Mouse (Mus musculus): ENCODE results near the gene Hsp90b1. TPM values are rescaled to one million over a fixed set of nuclear protein-coding genes. Genes with fewer than 3 reads are reported as not detected.
A peak's percentile ranks its signal among the peaks of the same experiment; 100 is the strongest.

Hsp90b1 gene
- polyA plus RNA-seq (2014; fragmentation: Nextera tagmentation; extraction: Ambion mirVana): 477 and 506 TPM in 2 replicates

- Histone ChIP-seq H3K4me1 (ENCODE audit: control insufficient read depth, insufficient read depth, low read length) (peaks cover 17% of the 10 kb centered on the region), H3K27me3 (ENCODE audit: control insufficient read depth, insufficient read depth, low read length) (no peaks in the 10 kb centered on the region), H3K36me3 (ENCODE audit: control insufficient read depth, insufficient read depth, low read length) (peaks cover 21% of the 10 kb centered on the region; the same call in 1 of the 2 replicates), H3K4me3 (ENCODE audit: low read depth, low read length) (peak within 1 kb of the TSS; percentile 92), H3K9me3 (ENCODE audit: control insufficient read depth, low read length) (no peaks in the 10 kb centered on the region), H3K4me2 (peak within 1 kb of the TSS; percentile 93), H3K9ac (ENCODE audit: low read length) (peak within 1 kb of the TSS; percentile 97), H3K27ac (ENCODE audit: low read depth, low read length) (peak within 1 kb of the TSS; percentile 92)
- WGBS: under 1% methylated on average over 51 of the region's 51 CpGs
- DNase-seq (ENCODE audit: low spot score, missing footprints) (peak; percentile 99), ATAC-seq (ENCODE audit: low FRiP score) (peak; percentile 98)
Measured at GRCm38 (mm10) chr10:86705318-86705921, at the start of gene Hsp90b1, which contains the start of gene Ttc41. Gene Hsp90b1 (minus strand): TSS chr10:86705509. Gene Ttc41 (plus strand): TSS chr10:86705811.

GRCm38 (mm10) chr10:86744306-86744705, 39.0 kb upstream of the Hsp90b1 start:
- ATAC-seq (ENCODE audit: low FRiP score): no peak
- 85% methylated on average over 7 of the region's 7 CpGs for WGBS

GRCm38 (mm10) chr10:86742918-86743317, 37.6 kb upstream of the Hsp90b1 start:
- DNase-seq (ENCODE audit: low spot score, missing footprints) (no peak), ATAC-seq (ENCODE audit: low FRiP score) (no peak)
- Histone ChIP-seq H3K4me2 (no peak overlapping the region), H3K9me3 (ENCODE audit: control insufficient read depth, low read length) (no peaks in the 10 kb centered on the region), H3K27ac (ENCODE audit: low read depth, low read length) (no peak overlapping the region), H3K4me3 (ENCODE audit: low read depth, low read length) (no peak overlapping the region), H3K27me3 (ENCODE audit: control insufficient read depth, insufficient read depth, low read length) (no peaks in the 10 kb centered on the region), H3K4me1 (ENCODE audit: control insufficient read depth, insufficient read depth, low read length) (no peaks in the 10 kb centered on the region), H3K36me3 (ENCODE audit: control insufficient read depth, insufficient read depth, low read length) (no peaks in the 10 kb centered on the region), H3K9ac (ENCODE audit: low read length) (no peak overlapping the region)
- 83% methylated on average over 2 of the region's 2 CpGs for WGBS

More at GRCm38 (mm10) chr10:86744306-86744705, 39.0 kb upstream of the Hsp90b1 start:
- Histone ChIP-seq H3K4me1 (ENCODE audit: control insufficient read depth, insufficient read depth, low read length) (no peaks in the 10 kb centered on the region), H3K4me2 (no peak overlapping the region), H3K36me3 (ENCODE audit: control insufficient read depth, insufficient read depth, low read length) (no peaks in the 10 kb centered on the region), H3K9ac (ENCODE audit: low read length) (no peak overlapping the region), H3K27ac (ENCODE audit: low read depth, low read length) (no peak overlapping the region), H3K9me3 (ENCODE audit: control insufficient read depth, low read length) (no peaks in the 10 kb centered on the region), H3K4me3 (ENCODE audit: low read depth, low read length) (no peak overlapping the region), H3K27me3 (ENCODE audit: control insufficient read depth, insufficient read depth, low read length) (no peaks in the 10 kb centered on the region)
- DNase-seq (ENCODE audit: low spot score, missing footprints): no peak

- Histone ChIP-seq H3K36me3 (ENCODE audit: control insufficient read depth, insufficient read depth, low read length) (no peaks in the 10 kb centered on the region), H3K27me3 (ENCODE audit: control insufficient read depth, insufficient read depth, low read length) (no peaks in the 10 kb centered on the region), H3K9ac (ENCODE audit: low read length) (no peak overlapping the region), H3K27ac (ENCODE audit: low read depth, low read length) (no peak overlapping the region), H3K4me1 (ENCODE audit: control insufficient read depth, insufficient read depth, low read length) (no peaks in the 10 kb centered on the region), H3K9me3 (ENCODE audit: control insufficient read depth, low read length) (no peaks in the 10 kb centered on the region), H3K4me3 (ENCODE audit: low read depth, low read length) (no peak overlapping the region), H3K4me2 (no peak overlapping the region)
- WGBS: 90% methylated on average over 4 of the region's 4 CpGs
- ATAC-seq (ENCODE audit: low FRiP score) (no peak), DNase-seq (ENCODE audit: low spot score, missing footprints) (no peak)
Measured at GRCm38 (mm10) chr10:86735036-86735435, 29.7 kb upstream of the Hsp90b1 start.

- H3K4me1 ChIP-seq (ENCODE audit: control insufficient read depth, insufficient read depth, low read length): no peaks in the 10 kb centered on the region; the same call in 1 of the 2 replicates
- H3K27me3 ChIP-seq (ENCODE audit: control insufficient read depth, insufficient read depth, low read length): no peaks in the 10 kb centered on the region
- H3K4me3 ChIP-seq (ENCODE audit: low read depth, low read length): no peak overlapping the region
- DNase-seq (ENCODE audit: low spot score, missing footprints): no peak
- WGBS: 61% methylated on average over 2 of the region's 2 CpGs
- no peaks in the 10 kb centered on the region for H3K36me3 ChIP-seq (ENCODE audit: control insufficient read depth, insufficient read depth, low read length)
- no peak overlapping the region for H3K27ac ChIP-seq (ENCODE audit: low read depth, low read length)
- ATAC-seq (ENCODE audit: low FRiP score): no peak
- no peak overlapping the region for H3K9ac ChIP-seq (ENCODE audit: low read length)
- no peak overlapping the region for H3K4me2 ChIP-seq
- no peaks in the 10 kb centered on the region for H3K9me3 ChIP-seq (ENCODE audit: control insufficient read depth, low read length)
Measured at GRCm38 (mm10) chr10:86731500-86731863, 26.2 kb upstream of the Hsp90b1 start.

GRCm38 (mm10) chr10:86730823-86731499, 25.7 kb upstream of the Hsp90b1 start:
- ATAC-seq (ENCODE audit: low FRiP score): peak; percentile 55; the same call in 1 of the 2 replicates
- Histone ChIP-seq H3K9ac (ENCODE audit: low read length) (peak overlapping the region; percentile 55), H3K27ac (ENCODE audit: low read depth, low read length) (no peak overlapping the region), H3K36me3 (ENCODE audit: control insufficient read depth, insufficient read depth, low read length) (no peaks in the 10 kb centered on the region), H3K4me2 (peak overlapping the region; percentile 48), H3K4me3 (ENCODE audit: low read depth, low read length) (peak overlapping the region; percentile 26), H3K4me1 (ENCODE audit: control insufficient read depth, insufficient read depth, low read length) (no peaks in the 10 kb centered on the region; the same call in 1 of the 2 replicates), H3K9me3 (ENCODE audit: control insufficient read depth, low read length) (no peaks in the 10 kb centered on the region), H3K27me3 (ENCODE audit: control insufficient read depth, insufficient read depth, low read length) (no peaks in the 10 kb centered on the region)
- 15% methylated on average over 22 of the region's 22 CpGs for WGBS
- DNase-seq (ENCODE audit: low spot score, missing footprints): peak; percentile 97

GRCm38 (mm10) chr10:86728176-86728575, 22.9 kb upstream of the Hsp90b1 start:
- no peak for ATAC-seq (ENCODE audit: low FRiP score)
- Histone ChIP-seq H3K27me3 (ENCODE audit: control insufficient read depth, insufficient read depth, low read length) (no peaks in the 10 kb centered on the region), H3K9ac (ENCODE audit: low read length) (no peak overlapping the region), H3K4me2 (no peak overlapping the region), H3K9me3 (ENCODE audit: control insufficient read depth, low read length) (no peaks in the 10 kb centered on the region), H3K4me3 (ENCODE audit: low read depth, low read length) (no peak overlapping the region), H3K36me3 (ENCODE audit: control insufficient read depth, insufficient read depth, low read length) (no peaks in the 10 kb centered on the region), H3K4me1 (ENCODE audit: control insufficient read depth, insufficient read depth, low read length) (no peaks in the 10 kb centered on the region; the same call in 1 of the 2 replicates), H3K27ac (ENCODE audit: low read depth, low read length) (no peak overlapping the region)
- DNase-seq (ENCODE audit: low spot score, missing footprints): peak; percentile 86
- 89% methylated on average over 3 of the region's 3 CpGs for WGBS

GRCm38 (mm10) chr10:86727548-86727980, 22.3 kb upstream of the Hsp90b1 start:
- H3K4me2 ChIP-seq: peak overlapping the region; percentile 44
- no peaks in the 10 kb centered on the region for H3K27me3 ChIP-seq (ENCODE audit: control insufficient read depth, insufficient read depth, low read length)
- H3K9ac ChIP-seq (ENCODE audit: low read length): peak overlapping the region; percentile 51; the same call in 1 of the 2 replicates
- no peaks in the 10 kb centered on the region; the same call in 1 of the 2 replicates for H3K4me1 ChIP-seq (ENCODE audit: control insufficient read depth, insufficient read depth, low read length)
- H3K9me3 ChIP-seq (ENCODE audit: control insufficient read depth, low read length): no peaks in the 10 kb centered on the region
- DNase-seq (ENCODE audit: low spot score, missing footprints) (peak; percentile 90), ATAC-seq (ENCODE audit: low FRiP score) (peak; percentile 80)
- no peak overlapping the region for H3K27ac ChIP-seq (ENCODE audit: low read depth, low read length)
- WGBS: 9% methylated on average over 12 of the region's 12 CpGs
- H3K36me3 ChIP-seq (ENCODE audit: control insufficient read depth, insufficient read depth, low read length): no peaks in the 10 kb centered on the region
- peak overlapping the region; percentile 11; the same call in 1 of the 2 replicates for H3K4me3 ChIP-seq (ENCODE audit: low read depth, low read length)

GRCm38 (mm10) chr10:86712156-86712555, 6.8 kb upstream of the Hsp90b1 start:
- Histone ChIP-seq H3K9me3 (ENCODE audit: control insufficient read depth, low read length) (no peaks in the 10 kb centered on the region), H3K27ac (ENCODE audit: low read depth, low read length) (no peak overlapping the region), H3K9ac (ENCODE audit: low read length) (no peak overlapping the region), H3K4me3 (ENCODE audit: low read depth, low read length) (no peak overlapping the region), H3K4me2 (no peak overlapping the region), H3K4me1 (ENCODE audit: control insufficient read depth, insufficient read depth, low read length) (no peaks in the 10 kb centered on the region), H3K36me3 (ENCODE audit: control insufficient read depth, insufficient read depth, low read length) (no peaks in the 10 kb centered on the region), H3K27me3 (ENCODE audit: control insufficient read depth, insufficient read depth, low read length) (no peaks in the 10 kb centered on the region)
- no peak for ATAC-seq (ENCODE audit: low FRiP score)
- DNase-seq (ENCODE audit: low spot score, missing footprints): no peak
- 75% methylated on average over 3 of the region's 3 CpGs for WGBS

Data from midbrain, embryonic 11.5 days (tissue).